Mouse (Mus musculus) thymus, adult 2 months (tissue): ENCODE measurements around the gene Cradd. TPM values are rescaled to one million over a fixed set of nuclear protein-coding genes. Genes with fewer than 3 reads are reported as not detected.

Source experiments
- DNase-seq: peaks from one replicate; pipeline ENCODE4 v3.0.0; 2021
- H3K27ac ChIP-seq: fragments of 200-500 bp; 2 replicates; pipeline ENCODE4 v1.5.1; 2012; ENCODE audit warnings: low read length, control low read depth; ENCODE audit not compliant: control insufficient read depth, insufficient read depth
- H3K27me3 ChIP-seq: fragments of 200-500 bp; 2 replicates; pipeline ENCODE4 v1.6.1; 2012; ENCODE audit warnings: mild to moderate bottlenecking, low read length, moderate library complexity, mixed read lengths; ENCODE audit not compliant: control insufficient read depth, insufficient read depth
- H3K36me3 ChIP-seq: fragments of 200-500 bp; 2 replicates; pipeline ENCODE4 v1.6.1; 2012; ENCODE audit warnings: mild to moderate bottlenecking, low read length, moderate library complexity; ENCODE audit not compliant: control insufficient read depth, insufficient read depth
- H3K4me1 ChIP-seq: fragments of 200-500 bp; replicated peaks from 2 replicates; pipeline ENCODE4 v1.6.1; 2012; ENCODE audit warnings: low read length; ENCODE audit not compliant: control insufficient read depth, insufficient read depth
- H3K4me3 ChIP-seq: fragments of 200-500 bp; 2 replicates; pipeline ENCODE4 v1.5.1; 2012; ENCODE audit warnings: mild to moderate bottlenecking, low read length, control low read depth, moderate library complexity; ENCODE audit not compliant: control insufficient read depth, insufficient read depth
- CTCF ChIP-seq: fragments of 200-500 bp; IDR thresholded peaks from 2 replicates; pipeline ENCODE4 v1.5.1; 2012; ENCODE audit warnings: mild to moderate bottlenecking, control low read depth, low read length, moderate library complexity, borderline replicate concordance; ENCODE audit not compliant: control insufficient read depth, poor library complexity, insufficient read depth; ENCODE audit errors: extremely low read depth
- POLR2A ChIP-seq: fragments of 200-500 bp; IDR thresholded peaks from 2 replicates; pipeline ENCODE4 v1.6.1; 2012; ENCODE audit warnings: mild to moderate bottlenecking, low read length, control low read depth, moderate library complexity; ENCODE audit not compliant: control insufficient read depth, poor library complexity, insufficient read depth; ENCODE audit errors: extremely low read depth
- WGBS: fragments of 180-500 bp; shearing (Covaris S2); methylation state at CpG from one replicate; pipeline ENCODE4 v1.1.7; 2018; 5-methylcytosine and 5-hydroxymethylcytosine counted together
- polyA plus RNA-seq: library from polyadenylated mRNA; depleted of rRNA; stranded (reverse); fragments of >200 nt; gene quantifications from 2 replicates; pipeline ENCODE4 v1.2.3, GENCODE M21; 2012

Cradd gene
- polyA plus RNA-seq, 1 experiment, result 15.8 TPM

- no peaks in the 10 kb centered on the region for H3K27me3 ChIP-seq
- 0 out of 2 replicates have a peak, but pooled peaks cover 2% of the 10 kb centered on the region for H3K4me1 ChIP-seq
- no peak overlapping the region for H3K27ac ChIP-seq
- WGBS, result 69% methylated on average over 18 of the region's 18 CpGs
- no peak for DNase-seq
- no peaks in the 10 kb centered on the region for H3K36me3 ChIP-seq
- H3K4me3 ChIP-seq, result no peak overlapping the region
- TF ChIP-seq POLR2A, result no peak
- no peak for TF ChIP-seq CTCF
Measured at GRCm38 (mm10) chr10:95217956-95218682, 105.8 kb downstream of the Cradd start.

DNA sequence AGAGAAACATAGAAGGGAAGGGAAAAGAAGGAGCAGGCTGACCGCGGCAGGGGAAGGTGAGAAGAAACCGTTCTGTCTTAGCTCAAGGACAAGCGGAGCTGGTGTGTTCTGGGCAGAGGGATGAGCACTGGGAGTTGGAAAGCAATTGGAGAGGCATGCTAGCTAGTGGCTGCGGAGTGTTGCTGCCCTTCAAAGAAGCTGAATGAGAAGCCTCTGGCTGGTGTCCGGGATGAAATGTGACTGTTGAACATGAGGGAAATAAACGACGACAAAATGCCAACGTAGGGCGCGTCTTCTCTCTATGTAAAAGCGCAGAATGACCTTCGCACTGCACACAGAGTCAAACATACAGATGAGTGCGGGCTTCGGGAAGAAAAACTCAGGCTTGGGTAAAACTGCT is 108.6 kb downstream of the Cradd start:
- H3K27ac ChIP-seq, result no peak overlapping the region
- WGBS, result 98% methylated on average over 15 of the region's 15 CpGs
- DNase-seq, result no peak
- no peak overlapping the region for H3K4me3 ChIP-seq
- peaks cover 2% of the 10 kb centered on the region; the same call in 1 of the 2 replicates for H3K4me1 ChIP-seq
- no peaks in the 10 kb centered on the region for H3K27me3 ChIP-seq
- TF ChIP-seq POLR2A, result no peak
- TF ChIP-seq CTCF, result no peak
- H3K36me3 ChIP-seq, result no peaks in the 10 kb centered on the region

DNA sequence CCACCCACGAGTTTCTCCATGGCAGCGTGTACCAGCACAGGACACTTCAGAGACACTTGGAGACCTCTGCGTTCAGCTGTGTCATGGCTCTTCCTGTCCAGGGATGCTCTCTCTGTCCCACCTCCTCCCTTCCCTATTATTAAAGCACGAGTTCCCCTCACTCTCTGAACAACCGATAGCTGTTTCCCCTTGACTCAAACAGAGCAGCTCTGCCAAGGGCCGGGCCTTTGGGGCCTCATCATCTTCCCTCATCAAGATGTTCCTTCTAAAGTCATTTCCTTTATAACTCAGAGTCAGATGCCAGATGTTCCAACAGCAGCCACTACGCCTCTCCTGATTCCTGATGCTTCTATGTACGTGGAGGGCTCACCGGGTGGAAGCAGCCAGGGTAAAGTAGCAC is 110.1 kb downstream of the Cradd start:
- no peaks in the 10 kb centered on the region for H3K27me3 ChIP-seq
- no peak overlapping the region for H3K4me3 ChIP-seq
- WGBS, result 69% methylated on average over 9 of the region's 9 CpGs
- no peaks in the 10 kb centered on the region for H3K36me3 ChIP-seq
- no peak for DNase-seq
- H3K4me1 ChIP-seq, result peaks cover 2% of the 10 kb centered on the region; the same call in 1 of the 2 replicates
- TF ChIP-seq CTCF, result no peak
- TF ChIP-seq POLR2A, result no peak
- H3K27ac ChIP-seq, result no peak overlapping the region

GRCm38 (mm10) chr10:95213311-95213710 is 110.6 kb downstream of the Cradd start:
- TF ChIP-seq POLR2A (no peak), CTCF (no peak)
- Histone ChIP-seq H3K27ac (no peak overlapping the region), H3K27me3 (no peaks in the 10 kb centered on the region), H3K4me3 (no peak overlapping the region), H3K4me1 (peaks cover 2% of the 10 kb centered on the region; the same call in 1 of the 2 replicates), H3K36me3 (no peaks in the 10 kb centered on the region)
- no peak for DNase-seq
- WGBS, result 74% methylated on average over 8 of the region's 8 CpGs

DNA sequence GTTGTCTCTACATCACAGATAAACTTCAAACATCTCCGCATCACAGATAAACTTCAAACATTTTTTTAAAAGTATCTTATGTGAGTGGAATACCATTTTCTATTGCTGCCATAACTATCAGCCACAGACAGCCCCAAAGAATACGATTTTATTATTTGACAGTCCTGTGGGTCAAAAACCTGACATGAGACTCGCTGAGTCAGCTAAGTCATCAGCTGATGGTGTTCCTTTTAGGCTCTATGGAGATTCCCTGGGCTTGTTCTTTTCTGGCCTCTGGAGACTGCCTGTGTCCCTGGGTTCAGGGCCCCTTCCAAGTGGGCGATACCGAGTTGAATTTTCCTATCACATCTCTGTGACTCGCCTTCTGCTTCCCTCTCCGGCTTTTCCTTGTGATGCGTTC is 112.3 kb downstream of the Cradd start:
- 96% methylated on average over 8 of the region's 8 CpGs for WGBS
- no peak overlapping the region for H3K27ac ChIP-seq
- no peak for DNase-seq
- H3K27me3 ChIP-seq, result no peaks in the 10 kb centered on the region
- H3K36me3 ChIP-seq, result no peaks in the 10 kb centered on the region
- H3K4me1 ChIP-seq, result no peaks in the 10 kb centered on the region; the same call in 1 of the 2 replicates
- H3K4me3 ChIP-seq, result no peak overlapping the region
- TF ChIP-seq CTCF (no peak), POLR2A (no peak)

- no peak overlapping the region for H3K4me3 ChIP-seq
- TF ChIP-seq POLR2A (no peak), CTCF (no peak)
- H3K27ac ChIP-seq, result no peak overlapping the region
- H3K36me3 ChIP-seq, result no peaks in the 10 kb centered on the region
- WGBS, result 80% methylated on average over 7 of the region's 7 CpGs
- H3K27me3 ChIP-seq, result no peaks in the 10 kb centered on the region
- H3K4me1 ChIP-seq, result no peaks in the 10 kb centered on the region; the same call in 1 of the 2 replicates
- DNase-seq, result no peak
Measured at GRCm38 (mm10) chr10:95210664-95211372, 113.1 kb downstream of the Cradd start.

GRCm38 (mm10) chr10:95210167-95210566 is 113.8 kb downstream of the Cradd start:
- 85% methylated on average over 4 of the region's 4 CpGs for WGBS
- no peak for TF ChIP-seq CTCF
- no peak for TF ChIP-seq POLR2A
- no peaks in the 10 kb centered on the region for H3K36me3 ChIP-seq
- H3K4me3 ChIP-seq, result no peak overlapping the region
- H3K4me1 ChIP-seq, result no peaks in the 10 kb centered on the region; the same call in 1 of the 2 replicates
- H3K27ac ChIP-seq, result no peak overlapping the region
- H3K27me3 ChIP-seq, result no peaks in the 10 kb centered on the region
- no peak for DNase-seq
